Mouse (Mus musculus): ENCODE data around the gene Slc13a2. TPM values are rescaled to one million over a fixed set of nuclear protein-coding genes. Genes with fewer than 3 reads are reported as not detected.

Slc13a2 gene
- polyA plus RNA-seq, 1 experiment from 2014 or later, result not detected

DNA sequence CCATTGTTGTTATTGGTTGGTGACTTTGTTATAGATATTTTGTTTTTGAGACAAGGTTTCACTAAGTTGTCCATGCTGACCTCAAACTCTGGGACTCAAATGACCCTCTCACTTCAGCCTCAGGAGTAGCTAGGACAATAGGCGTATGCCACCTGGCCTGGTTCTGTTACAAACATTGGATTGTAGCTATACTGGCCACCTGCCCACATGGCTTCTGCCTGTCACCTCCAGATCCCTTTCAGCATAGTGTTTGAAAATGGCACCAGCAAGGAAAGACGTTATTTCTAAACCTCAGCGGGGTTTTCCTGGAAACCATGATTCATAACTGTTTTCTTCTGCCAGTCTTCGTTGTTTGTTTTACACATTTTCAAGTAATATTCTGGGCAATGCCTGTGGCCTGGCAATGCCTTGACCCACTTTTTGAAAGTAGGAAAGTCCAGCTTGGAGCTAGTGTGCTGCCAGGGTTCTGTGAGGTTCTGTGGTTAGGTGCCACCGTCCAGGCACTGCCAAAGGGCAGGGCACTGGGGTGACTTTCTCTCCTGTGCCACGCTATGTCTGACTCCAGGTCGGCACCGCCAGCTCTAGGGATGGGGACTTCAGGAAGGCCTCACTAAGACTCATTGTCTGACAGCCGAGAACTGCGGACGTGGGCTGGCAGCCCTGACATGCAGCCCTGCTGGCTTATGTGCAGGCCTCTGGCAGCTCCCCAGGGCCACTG lies 10.3 kb downstream of the Slc13a2 start:
- no peak overlapping the region for H3K4me2 ChIP-seq (ENCODE audit: low read depth, low read length)
- ATAC-seq (ENCODE audit: low read depth), result no peak
- no peak overlapping the region for H3K9ac ChIP-seq (ENCODE audit: low read depth, low read length)

DNA sequence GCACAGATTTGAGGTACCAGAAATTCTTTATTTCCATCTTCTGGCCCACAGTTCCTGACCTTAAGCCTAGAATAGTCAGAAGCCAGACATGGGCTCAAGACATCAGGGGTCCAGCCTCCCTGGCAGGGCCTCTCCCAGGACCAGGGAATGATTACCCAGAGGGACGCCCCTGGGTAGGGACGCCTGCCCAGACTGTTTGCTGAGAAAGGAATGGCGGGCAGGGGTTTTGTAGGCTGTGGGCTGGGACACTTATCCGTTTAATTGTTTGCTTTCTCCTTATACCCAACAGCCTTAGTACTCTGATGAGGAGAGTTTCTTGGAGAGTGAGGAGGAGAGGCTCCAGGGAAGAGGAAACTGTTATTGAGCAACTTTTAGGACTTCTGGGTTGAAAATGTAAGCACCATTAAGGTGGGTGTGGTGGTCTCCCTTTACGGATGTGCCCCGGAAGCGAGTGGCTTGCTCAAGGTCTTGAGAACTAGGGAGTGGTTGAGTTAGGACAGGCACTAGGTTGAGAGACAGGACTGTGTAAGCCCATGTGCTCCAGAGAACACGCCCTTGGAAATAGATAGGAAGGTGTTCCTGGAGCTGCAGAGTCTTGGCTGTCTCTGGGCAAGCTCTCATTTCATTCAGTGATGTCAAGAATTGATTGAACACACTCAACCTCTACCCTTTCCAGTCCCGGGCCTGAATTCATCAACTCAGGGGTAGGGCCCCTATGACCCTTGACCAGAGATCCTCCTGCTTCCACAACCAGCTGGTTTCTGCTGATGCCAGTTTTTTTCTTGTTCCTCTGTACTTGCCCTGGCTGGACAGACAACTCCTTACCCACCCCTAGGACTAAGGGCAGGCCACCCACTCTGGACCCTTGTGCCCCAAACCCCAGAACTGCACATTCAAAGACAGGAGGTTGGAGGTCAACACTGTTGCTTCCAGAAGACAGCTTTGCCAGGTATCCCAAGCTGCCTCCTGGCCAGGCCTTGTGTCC lies 13.5 kb downstream of the Slc13a2 start:
- no peak overlapping the region for H3K4me3 ChIP-seq (ENCODE audit: low read depth, low read length)
- no peak for DNase-seq (ENCODE audit: low spot score)
- ATAC-seq (ENCODE audit: low read depth), result no peak
- H3K9me3 ChIP-seq (ENCODE audit: control insufficient read depth, low read length), result no peaks in the 10 kb centered on the region
- no peak overlapping the region for H3K27ac ChIP-seq (replicated peaks; ENCODE audit: low read depth, low read length)
- no peaks in the 10 kb centered on the region for H3K4me1 ChIP-seq (ENCODE audit: control insufficient read depth, insufficient read depth, low read length)
- no peak overlapping the region for H3K9ac ChIP-seq (ENCODE audit: low read depth, low read length)
- H3K36me3 ChIP-seq (ENCODE audit: control insufficient read depth, insufficient read depth, low read length), result no peaks in the 10 kb centered on the region
- WGBS, result 69% methylated on average over 9 of the region's 9 CpGs
- no peaks in the 10 kb centered on the region for H3K27me3 ChIP-seq (replicated peaks; ENCODE audit: control insufficient read depth, insufficient read depth, low read length)
- no peak overlapping the region for H3K4me2 ChIP-seq (ENCODE audit: low read depth, low read length)

More for the DNA sequence above, 10.3 kb downstream of the Slc13a2 start:
- no peak for DNase-seq (ENCODE audit: low spot score)
- H3K27me3 ChIP-seq (replicated peaks; ENCODE audit: control insufficient read depth, insufficient read depth, low read length), result no peaks in the 10 kb centered on the region
- no peak overlapping the region for H3K4me3 ChIP-seq (ENCODE audit: low read depth, low read length)
- no peak overlapping the region for H3K27ac ChIP-seq (replicated peaks; ENCODE audit: low read depth, low read length)
- no peaks in the 10 kb centered on the region for H3K9me3 ChIP-seq (ENCODE audit: control insufficient read depth, low read length)
- H3K36me3 ChIP-seq (ENCODE audit: control insufficient read depth, insufficient read depth, low read length), result no peaks in the 10 kb centered on the region
- no peaks in the 10 kb centered on the region for H3K4me1 ChIP-seq (ENCODE audit: control insufficient read depth, insufficient read depth, low read length)
- 81% methylated on average over 11 of the region's 11 CpGs for WGBS

DNA sequence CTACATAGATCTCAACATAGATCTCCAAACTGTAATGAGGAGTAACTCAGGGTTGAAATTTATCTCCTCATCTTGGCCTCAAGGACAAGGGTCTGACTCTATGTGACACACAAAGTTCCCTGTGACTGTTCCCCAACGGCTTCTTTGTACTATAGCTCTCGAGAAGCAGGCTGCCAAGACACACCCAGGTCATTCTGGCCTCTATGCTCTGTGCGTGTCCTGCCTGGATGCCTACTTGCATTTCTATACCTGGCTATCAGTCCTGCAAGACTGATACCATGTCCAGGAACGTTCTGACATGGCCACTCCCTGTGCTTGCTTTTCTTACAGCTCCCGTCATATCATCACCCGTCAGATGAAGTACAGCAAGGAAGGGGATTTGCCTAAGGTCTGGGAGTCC lies 20.0 kb downstream of the Slc13a2 start:
- no peak overlapping the region for H3K9ac ChIP-seq (ENCODE audit: low read depth, low read length)
- H3K4me2 ChIP-seq (ENCODE audit: low read depth, low read length), result no peak overlapping the region
- H3K4me1 ChIP-seq (ENCODE audit: control insufficient read depth, insufficient read depth, low read length), result no peaks in the 10 kb centered on the region
- 71% methylated on average over 6 of the region's 6 CpGs for WGBS
- no peak overlapping the region for H3K27ac ChIP-seq (replicated peaks; ENCODE audit: low read depth, low read length)
- no peaks in the 10 kb centered on the region for H3K36me3 ChIP-seq (ENCODE audit: control insufficient read depth, insufficient read depth, low read length)
- H3K27me3 ChIP-seq (replicated peaks; ENCODE audit: control insufficient read depth, insufficient read depth, low read length), result no peaks in the 10 kb centered on the region
- no peaks in the 10 kb centered on the region for H3K9me3 ChIP-seq (ENCODE audit: control insufficient read depth, low read length)
- DNase-seq (ENCODE audit: low spot score) (no peak), ATAC-seq (ENCODE audit: low read depth) (no peak)
- no peak overlapping the region for H3K4me3 ChIP-seq (ENCODE audit: low read depth, low read length)

DNA sequence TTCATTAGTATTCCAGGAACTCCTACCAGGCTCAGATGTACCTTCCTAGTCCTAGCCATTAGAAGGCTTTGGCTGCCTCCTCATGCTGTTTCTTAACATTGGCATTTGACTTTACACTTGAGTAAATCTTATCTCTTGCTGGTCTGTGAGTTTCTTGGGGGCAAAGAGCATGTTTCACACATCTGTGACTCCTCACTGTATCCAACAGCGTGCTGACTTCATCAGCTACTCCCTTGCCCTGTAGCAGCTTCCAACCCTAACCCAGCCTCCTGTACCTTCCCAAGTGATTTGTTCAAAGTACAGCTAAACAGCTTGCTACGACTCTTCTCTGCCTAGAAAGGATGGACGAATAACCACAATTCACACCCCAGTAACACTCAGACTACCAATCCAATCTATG lies 20.5 kb downstream of the Slc13a2 start:
- no peak overlapping the region for H3K4me2 ChIP-seq (ENCODE audit: low read depth, low read length)
- H3K27me3 ChIP-seq (replicated peaks; ENCODE audit: control insufficient read depth, insufficient read depth, low read length), result no peaks in the 10 kb centered on the region
- H3K9ac ChIP-seq (ENCODE audit: low read depth, low read length), result no peak overlapping the region
- H3K4me3 ChIP-seq (ENCODE audit: low read depth, low read length), result no peak overlapping the region
- ATAC-seq (ENCODE audit: low read depth) (no peak), DNase-seq (ENCODE audit: low spot score) (no peak)
- H3K4me1 ChIP-seq (ENCODE audit: control insufficient read depth, insufficient read depth, low read length), result no peaks in the 10 kb centered on the region
- no peaks in the 10 kb centered on the region for H3K9me3 ChIP-seq (ENCODE audit: control insufficient read depth, low read length)
- 70% methylated on average over 3 of the region's 3 CpGs for WGBS
- no peak overlapping the region for H3K27ac ChIP-seq (replicated peaks; ENCODE audit: low read depth, low read length)
- H3K36me3 ChIP-seq (ENCODE audit: control insufficient read depth, insufficient read depth, low read length), result no peaks in the 10 kb centered on the region

DNA sequence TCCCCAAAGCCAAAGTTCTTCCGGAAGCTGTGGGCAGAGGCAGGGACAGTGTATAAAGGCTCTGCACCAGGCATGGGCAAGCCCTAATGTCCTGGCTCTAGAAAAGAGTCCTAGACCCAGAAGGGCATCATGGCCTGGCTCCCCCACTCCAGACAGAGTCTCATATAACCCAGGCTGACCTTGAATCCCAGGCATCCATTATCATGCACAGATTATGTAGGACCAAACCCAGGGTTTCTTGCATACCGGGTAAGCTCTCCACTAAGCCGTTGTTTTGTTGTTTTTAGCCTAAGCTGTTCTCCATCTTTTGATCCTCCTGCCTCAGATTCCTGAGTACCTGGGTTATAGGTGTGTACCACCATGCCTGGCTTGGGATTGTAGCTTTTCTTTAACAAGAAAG lies 21.1 kb downstream of the Slc13a2 start:
- Histone ChIP-seq H3K27ac (replicated peaks; ENCODE audit: low read depth, low read length) (no peak overlapping the region), H3K4me3 (ENCODE audit: low read depth, low read length) (no peak overlapping the region), H3K36me3 (ENCODE audit: control insufficient read depth, insufficient read depth, low read length) (no peaks in the 10 kb centered on the region), H3K4me1 (ENCODE audit: control insufficient read depth, insufficient read depth, low read length) (no peaks in the 10 kb centered on the region), H3K9ac (ENCODE audit: low read depth, low read length) (no peak overlapping the region), H3K9me3 (ENCODE audit: control insufficient read depth, low read length) (no peaks in the 10 kb centered on the region), H3K4me2 (ENCODE audit: low read depth, low read length) (no peak overlapping the region), H3K27me3 (replicated peaks; ENCODE audit: control insufficient read depth, insufficient read depth, low read length) (no peaks in the 10 kb centered on the region)
- 62% methylated on average over 3 of the region's 3 CpGs for WGBS
- no peak for DNase-seq (ENCODE audit: low spot score)
- ATAC-seq (ENCODE audit: low read depth), result no peak

DNA sequence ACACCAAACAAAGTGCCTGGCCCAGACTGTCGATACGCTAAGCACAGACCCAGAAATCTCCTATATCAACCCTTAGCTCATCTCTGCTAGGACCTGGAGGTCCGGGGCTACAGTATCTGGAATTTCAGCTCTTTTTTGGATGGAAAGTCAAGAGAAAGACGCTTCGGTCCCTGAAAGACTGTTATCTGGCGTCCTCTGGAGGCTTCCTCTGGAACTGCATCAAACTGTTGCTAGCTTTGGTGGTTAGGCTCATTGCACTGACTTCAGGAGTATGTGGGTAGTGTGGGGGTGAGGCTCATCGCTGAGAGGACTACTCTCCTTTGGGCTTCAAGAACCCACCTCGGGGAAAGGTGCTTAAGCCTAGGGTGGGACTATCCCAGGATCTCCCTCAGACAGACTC lies 22.3 kb downstream of the Slc13a2 start:
- WGBS, result 12% methylated on average over 8 of the region's 8 CpGs
- no peaks in the 10 kb centered on the region for H3K27me3 ChIP-seq (replicated peaks; ENCODE audit: control insufficient read depth, insufficient read depth, low read length)
- H3K4me1 ChIP-seq (ENCODE audit: control insufficient read depth, insufficient read depth, low read length), result no peaks in the 10 kb centered on the region
- ATAC-seq (ENCODE audit: low read depth) (peak; percentile 51; the same call in 1 of the 2 replicates), DNase-seq (ENCODE audit: low spot score) (peak; percentile 63)
- no peaks in the 10 kb centered on the region for H3K36me3 ChIP-seq (ENCODE audit: control insufficient read depth, insufficient read depth, low read length)
- no peak overlapping the region for H3K4me2 ChIP-seq (ENCODE audit: low read depth, low read length)
- no peak overlapping the region for H3K9ac ChIP-seq (ENCODE audit: low read depth, low read length)
- no peak overlapping the region for H3K27ac ChIP-seq (replicated peaks; ENCODE audit: low read depth, low read length)
- no peak overlapping the region for H3K4me3 ChIP-seq (ENCODE audit: low read depth, low read length)
- no peaks in the 10 kb centered on the region for H3K9me3 ChIP-seq (ENCODE audit: control insufficient read depth, low read length)

DNA sequence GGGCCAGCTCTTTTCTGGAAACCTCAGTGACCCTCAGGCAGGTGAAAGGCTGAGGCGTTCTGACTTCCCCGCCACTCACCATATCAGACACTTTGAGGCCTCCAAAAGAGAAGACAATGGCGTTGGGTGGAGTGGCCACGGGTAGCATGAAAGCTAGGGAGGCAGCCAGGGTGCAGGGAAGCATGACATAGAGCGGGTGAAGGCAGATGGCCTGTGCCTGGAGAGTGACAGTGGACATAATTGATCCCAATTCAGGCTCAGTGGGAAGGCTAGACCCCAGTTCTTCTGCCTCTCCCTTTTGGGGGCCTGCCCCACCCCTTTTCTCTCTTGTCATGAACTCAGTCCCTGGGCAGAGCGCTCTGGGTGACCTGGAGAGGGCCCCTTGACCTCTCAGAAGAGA lies 23.8 kb downstream of the Slc13a2 start:
- Histone ChIP-seq H3K4me1 (ENCODE audit: control insufficient read depth, insufficient read depth, low read length) (no peaks in the 10 kb centered on the region), H3K27ac (replicated peaks; ENCODE audit: low read depth, low read length) (no peak overlapping the region), H3K27me3 (replicated peaks; ENCODE audit: control insufficient read depth, insufficient read depth, low read length) (no peaks in the 10 kb centered on the region), H3K4me2 (ENCODE audit: low read depth, low read length) (no peak overlapping the region), H3K9ac (ENCODE audit: low read depth, low read length) (no peak overlapping the region), H3K4me3 (ENCODE audit: low read depth, low read length) (no peak overlapping the region), H3K9me3 (ENCODE audit: control insufficient read depth, low read length) (no peaks in the 10 kb centered on the region), H3K36me3 (ENCODE audit: control insufficient read depth, insufficient read depth, low read length) (no peaks in the 10 kb centered on the region)
- 78% methylated on average over 5 of the region's 6 CpGs for WGBS
- no peak for DNase-seq (ENCODE audit: low spot score)
- ATAC-seq (ENCODE audit: low read depth), result no peak

DNA sequence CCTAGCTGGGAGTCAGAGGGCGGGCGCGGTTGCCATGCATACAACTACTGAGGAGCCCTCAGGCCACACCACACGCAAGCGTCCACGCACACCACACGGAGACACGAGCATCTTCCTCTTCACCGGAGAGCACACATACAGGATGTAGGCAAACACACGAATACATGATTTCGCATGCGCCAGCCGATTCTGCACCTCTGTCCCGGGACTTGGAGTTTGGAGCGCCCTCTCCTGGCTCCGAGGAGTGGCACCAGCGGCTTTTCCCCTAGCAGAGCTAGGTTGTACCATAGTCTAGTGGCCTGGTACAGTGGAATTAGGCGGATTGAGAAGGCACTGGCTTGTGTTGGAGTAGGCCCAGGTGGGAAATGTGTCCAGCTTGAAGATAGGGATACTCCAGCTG lies 24.6 kb downstream of the Slc13a2 start:
- peak overlapping the region; percentile 56 for H3K9ac ChIP-seq (ENCODE audit: low read depth, low read length)

More for the DNA sequence above, 24.6 kb downstream of the Slc13a2 start:
- H3K9me3 ChIP-seq (ENCODE audit: control insufficient read depth, low read length), result no peaks in the 10 kb centered on the region
- H3K4me2 ChIP-seq (ENCODE audit: low read depth, low read length), result peak overlapping the region; percentile 54
- DNase-seq (ENCODE audit: low spot score) (peak; percentile 88), ATAC-seq (ENCODE audit: low read depth) (peak; percentile 76)
- WGBS, result 5% methylated on average over 18 of the region's 18 CpGs
- H3K4me1 ChIP-seq (ENCODE audit: control insufficient read depth, insufficient read depth, low read length), result no peaks in the 10 kb centered on the region
- no peaks in the 10 kb centered on the region for H3K36me3 ChIP-seq (ENCODE audit: control insufficient read depth, insufficient read depth, low read length)
- peak overlapping the region; percentile 19 for H3K4me3 ChIP-seq (ENCODE audit: low read depth, low read length)
- no peaks in the 10 kb centered on the region for H3K27me3 ChIP-seq (replicated peaks; ENCODE audit: control insufficient read depth, insufficient read depth, low read length)
- no peak overlapping the region for H3K27ac ChIP-seq (replicated peaks; ENCODE audit: low read depth, low read length)
